Mouse (Mus musculus) forebrain, postnatal 0 days (tissue): ENCODE results near the gene Zmynd10. TPM values are rescaled to one million over a fixed set of nuclear protein-coding genes. Genes with fewer than 3 reads are reported as not detected.

Experiments used
- ATAC-seq: fragments of 200-750 bp; cut with Nextera tagmentation; 2 replicates; pipeline ENCODE4 v1.8.0; 2017; ENCODE audit warnings: mild to moderate bottlenecking, moderate library complexity
- DNase-seq: peaks from one replicate; pipeline ENCODE4 v3.0.0-alpha.2; 2015
- H3K27ac ChIP-seq: fragments of 300-500 bp; sonication (generic); 2 replicates; pipeline ENCODE4 v1.5.1; 2014; ENCODE audit warnings: low read depth, mild to moderate bottlenecking, antibody characterized with exemption, low read length, moderate library complexity, mixed read lengths
- H3K27me3 ChIP-seq: fragments of 300-500 bp; sonication (generic); 2 replicates; pipeline ENCODE4 v1.6.1; 2014; ENCODE audit warnings: mild to moderate bottlenecking, low read length, mixed read lengths; ENCODE audit not compliant: insufficient read depth
- H3K36me3 ChIP-seq: fragments of 300-500 bp; sonication (generic); 2 replicates; pipeline ENCODE4 v1.6.1; 2014; ENCODE audit warnings: mild to moderate bottlenecking, moderate library complexity; ENCODE audit not compliant: insufficient read depth
- H3K4me1 ChIP-seq: fragments of 300-500 bp; sonication (generic); 2 replicates; pipeline ENCODE4 v1.6.1; 2014; ENCODE audit warnings: antibody characterized with exemption; ENCODE audit not compliant: insufficient read depth
- H3K4me2 ChIP-seq: fragments of 300-500 bp; sonication (generic); 2 replicates; pipeline ENCODE4 v1.6.1; 2014; ENCODE audit warnings: low read depth, mild to moderate bottlenecking, moderate library complexity
- H3K4me3 ChIP-seq: fragments of 300-500 bp; sonication (generic); 2 replicates; pipeline ENCODE4 v1.5.1; 2014; ENCODE audit warnings: low read depth, low read length, mixed read lengths
- H3K9ac ChIP-seq: fragments of 300-500 bp; sonication (generic); 2 replicates; pipeline ENCODE4 v1.6.1; 2014; ENCODE audit warnings: mild to moderate bottlenecking
- H3K9me3 ChIP-seq: fragments of 300-500 bp; sonication (generic); 2 replicates; pipeline ENCODE4 v1.6.1; 2016; ENCODE audit warnings: low read length
- CTCF ChIP-seq: sonication (generic); IDR thresholded peaks from 2 replicates; pipeline ENCODE4 v1.5.1; 2016; ENCODE audit warnings: antibody characterized with exemption, control low read depth, low read depth
- WGBS: fragments of 180-500 bp; shearing (Covaris S2); extraction: QIAGEN DNeasy Blood & Tissue Kit; methylation state at CpG from one replicate; pipeline ENCODE4 v1.1.7; 2014; 5-methylcytosine and 5-hydroxymethylcytosine counted together
- polyA plus RNA-seq: library from polyadenylated mRNA; unstranded; fragments of >200 nt; fragmentation: Nextera tagmentation; extraction: Ambion mirVana; gene quantifications from 2 replicates; pipeline ENCODE4 v1.2.1, GENCODE M21; 2015
- total RNA-seq: library from RNA; depleted of rRNA; stranded (reverse); fragments of >200 nt; gene quantifications from 2 replicates; pipeline ENCODE4 v1.2.3, GENCODE M21; 2014

Zmynd10 gene
- total and polyA plus RNA-seq, 2 experiments from 2014 or later, result 7.0 to 11.6 TPM

DNA sequence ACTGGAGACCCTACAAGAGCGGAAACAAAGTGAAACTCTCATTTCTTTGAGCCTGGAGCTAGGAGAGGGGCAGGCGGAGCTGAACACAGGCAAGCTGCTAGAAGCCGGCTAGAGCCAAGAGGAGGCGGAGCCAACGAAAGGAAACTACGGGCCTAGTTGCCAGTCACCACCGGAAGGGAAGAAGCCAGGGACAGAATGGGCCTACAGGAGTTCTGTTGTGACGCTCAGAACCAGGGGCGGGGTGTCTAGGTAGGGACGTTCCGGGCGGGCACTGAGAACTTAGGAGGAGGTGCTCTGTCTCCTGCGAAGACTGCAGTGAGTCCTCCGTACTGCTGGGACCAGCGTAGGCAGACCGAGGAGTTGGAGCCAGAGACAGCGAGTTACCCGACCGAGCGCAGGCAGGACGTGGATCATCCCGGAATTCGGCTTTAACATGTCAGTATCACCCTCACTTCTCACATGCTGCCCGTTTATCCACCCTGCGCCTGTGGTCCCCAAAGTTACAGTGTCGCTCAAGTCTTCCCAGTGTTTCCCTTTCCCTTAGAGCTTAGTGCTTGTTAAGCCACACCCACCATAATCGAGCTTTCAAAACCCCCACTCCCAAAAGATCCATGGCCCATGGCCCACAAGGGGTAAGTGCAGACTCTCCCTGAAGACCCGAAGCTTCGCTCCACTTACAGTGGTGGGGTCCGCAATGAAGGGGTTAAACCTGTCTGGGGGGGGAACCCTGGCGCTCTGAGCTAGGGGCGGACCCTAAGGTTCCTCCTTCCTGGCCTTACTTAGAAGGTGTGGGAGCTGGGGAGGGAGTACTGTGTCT is 33.6 kb downstream of the Zmynd10 start, which contains the start of gene Hyal3:
Gene Hyal3, plus strand, starts transcription at position 318 of the 817 bp plus-strand sequence.
- Histone ChIP-seq H3K4me2 (peak within 1 kb of the TSS; percentile 83), H3K4me3 (peak within 1 kb of the TSS; percentile 57), H3K9me3 (no peaks in the 10 kb centered on the region), H3K36me3 (peaks cover 5% of the 10 kb centered on the region; the same call in 1 of the 2 replicates), H3K27ac (peak within 1 kb of the TSS; percentile 81), H3K27me3 (no peaks in the 10 kb centered on the region), H3K9ac (peak within 1 kb of the TSS; percentile 68), H3K4me1 (peaks cover 6% of the 10 kb centered on the region; the same call in 1 of the 2 replicates)
- ATAC-seq (peak; percentile 91), DNase-seq (peak; percentile 92)
- TF ChIP-seq CTCF, result no peak
- WGBS, result under 1% methylated on average over 32 of the region's 32 CpGs

DNA sequence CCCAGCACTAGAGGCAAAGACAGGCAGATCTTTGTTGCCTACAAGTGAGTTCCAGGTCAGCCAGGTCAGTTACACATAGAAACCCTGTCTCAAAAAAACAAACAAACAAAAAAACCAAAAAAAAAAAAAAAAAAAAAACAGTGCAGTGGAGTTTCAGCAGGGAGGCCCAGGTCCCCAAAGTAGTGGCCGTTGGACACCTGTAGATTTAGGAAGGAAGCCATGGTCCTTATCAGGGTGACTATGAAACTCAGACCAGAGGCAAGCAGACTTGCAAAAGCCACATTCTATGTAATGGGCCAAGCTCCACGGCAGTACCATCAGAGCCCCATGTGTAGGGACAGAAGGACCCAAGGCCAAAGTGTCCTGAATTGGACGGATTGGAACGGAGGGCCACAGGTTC is 34.5 kb downstream of the Zmynd10 start:
- Histone ChIP-seq H3K9me3 (no peaks in the 10 kb centered on the region), H3K4me2 (peak overlapping the region; percentile 83), H3K27me3 (no peaks in the 10 kb centered on the region), H3K9ac (peak overlapping the region; percentile 68; the same call in 1 of the 2 replicates), H3K4me1 (peaks cover 6% of the 10 kb centered on the region; the same call in 1 of the 2 replicates), H3K4me3 (peak overlapping the region; percentile 57), H3K36me3 (peaks cover 5% of the 10 kb centered on the region; the same call in 1 of the 2 replicates), H3K27ac (0 out of 2 replicates have a peak overlapping the region, but pooled peaks have one; percentile 81)
- no peak for DNase-seq
- 86% methylated on average over 4 of the region's 4 CpGs for WGBS
- no peak for ATAC-seq
- no peak for TF ChIP-seq CTCF

DNA sequence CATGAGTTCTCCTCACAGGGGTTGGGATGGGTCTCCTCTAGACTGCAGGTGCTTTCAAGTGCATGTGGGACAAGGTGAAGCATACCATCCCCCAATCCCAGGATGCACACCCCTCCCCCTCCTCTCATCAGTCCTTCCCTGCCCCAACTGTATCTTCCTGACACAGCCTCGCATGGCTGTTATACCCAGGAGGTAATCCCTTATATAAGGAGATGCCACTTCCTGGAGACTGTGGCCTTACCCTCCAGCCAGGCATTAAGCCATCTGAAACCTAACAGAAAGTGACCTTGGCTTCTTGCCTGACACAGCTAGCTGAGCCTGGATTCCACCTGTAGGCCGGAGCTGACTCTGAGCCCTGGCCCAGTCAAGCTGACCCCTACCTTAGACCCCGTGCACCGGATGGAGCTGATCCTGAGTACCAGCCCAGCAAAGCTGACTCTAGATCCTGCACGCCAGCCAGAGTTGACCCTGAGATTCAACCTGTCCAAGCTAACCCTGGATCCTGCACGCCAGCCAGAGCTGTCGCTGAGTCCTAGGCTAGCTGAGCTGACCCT is 35.5 kb downstream of the Zmynd10 start:
- DNase-seq (no peak), ATAC-seq (no peak)
- Histone ChIP-seq H3K27ac (no peak overlapping the region), H3K36me3 (peaks cover 5% of the 10 kb centered on the region; the same call in 1 of the 2 replicates), H3K9ac (no peak overlapping the region), H3K9me3 (no peaks in the 10 kb centered on the region), H3K27me3 (no peaks in the 10 kb centered on the region), H3K4me3 (no peak overlapping the region), H3K4me1 (peaks cover 6% of the 10 kb centered on the region; the same call in 1 of the 2 replicates), H3K4me2 (no peak overlapping the region)
- 89% methylated on average over 7 of the region's 7 CpGs for WGBS
- TF ChIP-seq CTCF, result no peak

DNA sequence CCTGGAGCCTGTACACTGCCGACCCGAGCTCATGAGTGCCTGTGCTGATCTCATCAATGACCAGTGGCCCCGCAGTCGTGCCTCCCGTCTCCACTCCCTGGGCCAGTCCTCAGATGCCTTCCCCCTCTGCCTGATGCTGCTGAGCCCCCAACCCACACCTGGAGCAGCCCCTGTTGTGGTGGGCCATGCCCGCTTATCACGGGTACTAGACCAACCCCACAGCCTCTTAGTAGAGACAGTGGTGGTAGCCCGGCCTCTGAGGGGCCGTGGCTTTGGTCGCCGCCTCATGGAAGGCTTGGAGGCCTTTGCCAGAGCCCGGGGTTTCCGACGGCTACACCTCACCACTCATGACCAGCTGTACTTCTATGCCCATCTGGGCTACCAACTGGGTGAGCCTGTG is 36.1 kb downstream of the Zmynd10 start:
- Histone ChIP-seq H3K27ac (no peak overlapping the region), H3K36me3 (peaks cover 5% of the 10 kb centered on the region; the same call in 1 of the 2 replicates), H3K4me3 (no peak overlapping the region), H3K9me3 (no peaks in the 10 kb centered on the region), H3K4me1 (peaks cover 8% of the 10 kb centered on the region), H3K27me3 (no peaks in the 10 kb centered on the region), H3K4me2 (no peak overlapping the region), H3K9ac (no peak overlapping the region)
- 91% methylated on average over 14 of the region's 14 CpGs for WGBS
- DNase-seq, result no peak
- no peak for ATAC-seq
- no peak for TF ChIP-seq CTCF

DNA sequence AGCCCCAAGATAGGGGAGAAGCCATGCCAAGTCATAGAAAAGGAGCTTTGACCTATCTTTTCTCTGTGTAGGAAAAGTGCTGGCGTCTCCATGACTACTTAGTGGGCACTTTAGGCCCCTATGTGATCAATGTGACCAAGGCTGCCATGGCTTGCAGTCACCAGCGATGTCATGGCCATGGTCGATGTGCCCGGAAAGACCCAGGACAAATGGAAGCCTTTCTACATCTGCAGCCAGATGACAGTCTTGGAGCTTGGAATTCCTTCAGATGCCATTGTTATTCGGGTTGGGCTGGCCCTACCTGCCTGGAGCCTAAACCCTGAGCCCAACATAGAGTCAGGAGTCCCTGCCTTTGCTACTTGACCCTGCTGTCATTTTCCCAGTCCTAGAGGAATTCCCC is 39.4 kb downstream of the Zmynd10 start:
- no peak for ATAC-seq
- Histone ChIP-seq H3K36me3 (peaks cover 23% of the 10 kb centered on the region), H3K4me3 (no peak overlapping the region), H3K9me3 (no peaks in the 10 kb centered on the region), H3K9ac (no peak overlapping the region), H3K27me3 (no peaks in the 10 kb centered on the region), H3K27ac (no peak overlapping the region), H3K4me1 (peaks cover 6% of the 10 kb centered on the region; the same call in 1 of the 2 replicates), H3K4me2 (no peak overlapping the region)
- 93% methylated on average over 5 of the region's 5 CpGs for WGBS
- TF ChIP-seq CTCF, result no peak
- no peak for DNase-seq

DNA sequence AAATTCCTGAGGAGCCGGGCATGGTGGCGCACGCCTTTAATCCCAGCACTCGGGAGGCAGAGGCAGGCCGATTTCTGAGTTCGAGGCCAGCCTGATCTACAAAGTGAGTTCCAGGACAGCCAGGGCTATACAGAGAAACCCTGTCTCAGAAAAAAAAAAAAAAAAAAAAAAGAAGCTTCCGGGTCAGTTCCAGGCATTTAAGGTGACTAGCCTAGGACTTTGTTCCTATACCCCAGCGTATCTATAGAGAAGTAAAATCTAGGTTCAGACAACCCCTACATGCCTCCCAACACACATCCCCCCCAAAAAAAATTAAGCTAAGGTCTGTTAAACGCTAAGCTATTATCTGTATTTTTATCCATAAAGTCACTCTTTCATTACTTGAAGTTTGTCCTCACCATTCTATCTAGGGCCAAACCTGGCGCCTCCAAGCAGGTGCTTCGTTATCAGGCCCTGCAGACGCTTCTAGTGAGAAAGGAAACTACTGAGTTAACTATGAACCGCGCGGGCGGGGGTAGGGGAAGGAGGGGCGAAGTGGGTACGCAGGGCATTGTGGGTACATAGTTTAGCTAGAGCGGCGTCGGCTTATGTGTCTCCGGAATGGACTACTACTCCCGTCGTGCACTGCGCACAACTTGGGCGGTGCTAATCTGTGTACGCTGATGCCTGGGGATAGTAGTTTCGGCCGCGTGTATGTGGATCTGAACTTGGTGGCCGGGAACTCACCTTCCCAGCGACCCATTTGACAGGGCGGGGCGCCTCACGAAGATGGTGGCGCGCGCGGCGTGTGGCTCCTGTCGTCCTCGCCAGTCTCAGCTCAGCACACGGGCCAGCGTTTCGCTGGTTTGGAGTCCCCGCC is 40.1 kb downstream of the Zmynd10 start, which contains the start of gene Ifrd2:
Gene Ifrd2, plus strand, starts transcription at position 669 of the 859 bp plus-strand sequence.
- peak within 1 kb of the TSS; percentile 70 for H3K4me3 ChIP-seq
- no peaks in the 10 kb centered on the region for H3K27me3 ChIP-seq
- no peaks in the 10 kb centered on the region for H3K9me3 ChIP-seq
- H3K36me3 ChIP-seq, result peaks cover 29% of the 10 kb centered on the region
- DNase-seq (peak; percentile 98), ATAC-seq (peak; percentile 99)
- peaks cover 6% of the 10 kb centered on the region; the same call in 1 of the 2 replicates for H3K4me1 ChIP-seq
- H3K27ac ChIP-seq, result no peak within 1 kb of the TSS
- no peak for TF ChIP-seq CTCF
- H3K4me2 ChIP-seq, result peak within 1 kb of the TSS; percentile 74
- WGBS, result 14% methylated on average over 46 of the region's 46 CpGs
- H3K9ac ChIP-seq, result peak within 1 kb of the TSS; percentile 52
